Mouse (Mus musculus) spleen, adult 2 months (tissue): Measurements from ENCODE around the gene Plekha6. TPM values are rescaled to one million over a fixed set of nuclear protein-coding genes. Genes with fewer than 3 reads are reported as not detected.

Experiments
- DNase-seq, 2 experiments: peaks; one replicate each; pipeline versions ENCODE4 v3.0.0 to v3.0.0-alpha.2; 2012 to 2021; ENCODE audit warnings: low spot score in 2 of 2, low read depth in 1 of 2
- H3K27ac ChIP-seq: fragments of 200-500 bp; 2 replicates; pipeline ENCODE4 v1.5.1; 2012; ENCODE audit warnings: low read length, inconsistent platforms; ENCODE audit not compliant: insufficient read depth
- H3K27me3 ChIP-seq: fragments of 200-500 bp; 2 replicates; pipeline ENCODE4 v1.6.1; 2012; ENCODE audit warnings: mild to moderate bottlenecking, moderate library complexity, low read length, inconsistent platforms; ENCODE audit not compliant: control insufficient read depth, insufficient read depth
- H3K36me3 ChIP-seq: fragments of 200-500 bp; 2 replicates; pipeline ENCODE4 v1.6.1; 2012; ENCODE audit warnings: mild to moderate bottlenecking, low read length, inconsistent platforms; ENCODE audit not compliant: control insufficient read depth, insufficient read depth
- H3K4me1 ChIP-seq: fragments of 200-500 bp; 2 replicates; pipeline ENCODE4 v1.6.1; 2011; ENCODE audit warnings: inconsistent platforms; ENCODE audit not compliant: control insufficient read depth, insufficient read depth, insufficient read length
- H3K4me3 ChIP-seq: fragments of 200-500 bp; 2 replicates; pipeline ENCODE4 v1.5.1; 2011; ENCODE audit warnings: mild to moderate bottlenecking, inconsistent platforms; ENCODE audit not compliant: insufficient read depth, insufficient read length; ENCODE audit errors: extremely low read depth
- CTCF ChIP-seq: fragments of 200-500 bp; IDR thresholded peaks from 2 replicates; pipeline ENCODE4 v1.5.1; 2011; ENCODE audit warnings: mild to moderate bottlenecking, inconsistent platforms; ENCODE audit not compliant: insufficient read depth, insufficient read length, insufficient replicate concordance; ENCODE audit errors: extremely low read depth
- POLR2A ChIP-seq: fragments of 200-500 bp; IDR thresholded peaks from 2 replicates; pipeline ENCODE4 v1.6.1; 2011; ENCODE audit warnings: low read depth, low read length, inconsistent platforms
- WGBS: fragments of 180-500 bp; shearing (Covaris S2); methylation state at CpG from one replicate; pipeline ENCODE4 v1.1.7; 2018; 5-methylcytosine and 5-hydroxymethylcytosine counted together
- polyA plus RNA-seq: library from polyadenylated mRNA; depleted of rRNA; stranded (reverse); fragments of >200 nt; gene quantifications from 2 replicates; pipeline ENCODE4 v1.2.3, GENCODE M21; 2012; rRNA removed

The Plekha6 gene
- polyA plus RNA-seq, result 26.0 and 31.1 TPM in 2 replicates

DNA sequence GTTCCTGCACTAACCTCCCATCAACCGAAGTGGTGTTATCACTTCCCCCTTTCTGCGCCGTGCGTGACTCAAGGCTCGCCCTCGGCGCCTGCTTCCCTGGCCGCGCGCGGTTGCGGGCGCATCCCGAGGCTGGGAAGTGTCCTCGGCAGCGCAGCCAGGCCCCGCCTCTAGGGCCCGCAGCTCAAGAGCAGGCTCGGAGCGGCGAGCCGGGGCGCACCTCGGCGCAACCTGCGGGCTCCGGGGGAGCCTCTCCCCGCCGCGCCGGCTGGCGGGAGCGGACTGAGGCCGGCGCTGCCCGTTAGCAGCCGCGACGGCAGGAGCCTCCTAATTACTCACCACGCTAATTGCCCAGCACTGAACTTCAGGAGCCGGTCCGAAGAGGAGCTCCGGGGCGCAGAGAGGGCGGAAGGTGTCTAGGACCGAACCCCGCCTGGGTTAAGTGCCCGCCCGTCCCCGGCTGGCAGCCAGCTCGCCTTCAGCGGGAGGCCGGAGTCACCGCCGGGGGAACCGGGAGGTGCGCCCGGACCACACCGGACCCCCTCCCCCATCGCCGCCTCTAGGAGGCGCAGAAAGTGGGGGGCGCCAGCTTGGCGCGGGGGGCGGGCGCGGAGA is at the start of gene Plekha6:
Gene Plekha6 (plus strand): TSS at position 391 of the 612 bp plus-strand sequence.
- no peak for TF ChIP-seq CTCF
- TF ChIP-seq POLR2A, result no peak
- DNase-seq, result no peak
- Histone ChIP-seq H3K27ac (no peak within 1 kb of the TSS), H3K4me3 (peak within 1 kb of the TSS; percentile 60), H3K4me1 (peaks cover 12% of the 10 kb centered on the region), H3K36me3 (no peaks in the 10 kb centered on the region), H3K27me3 (peaks cover 13% of the 10 kb centered on the region)
- under 1% methylated on average over 62 of the region's 68 CpGs for WGBS

DNA sequence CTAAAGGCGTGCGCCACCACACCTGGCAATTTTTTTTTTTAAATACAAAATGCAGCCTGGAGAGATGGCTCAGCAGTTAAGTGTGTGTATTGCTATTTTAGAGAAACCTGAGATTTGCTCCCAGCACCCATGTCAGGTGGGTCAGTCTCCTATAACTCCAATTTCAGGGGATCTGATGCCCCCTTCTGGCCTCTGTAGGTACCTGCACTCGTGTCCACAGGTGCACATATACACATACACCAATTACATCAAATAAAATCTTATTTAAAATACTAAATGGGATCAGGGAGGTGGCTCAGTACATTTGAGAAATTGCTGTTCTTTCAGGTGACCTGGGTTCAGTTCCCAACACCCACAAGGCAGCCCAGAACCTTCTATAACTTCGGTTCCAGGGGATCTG is 47.9 kb upstream of the Plekha6 start:
- H3K27me3 ChIP-seq, result no peaks in the 10 kb centered on the region
- no peak for DNase-seq
- WGBS, result 94% methylated on average over 4 of the region's 4 CpGs
- no peak overlapping the region for H3K27ac ChIP-seq
- H3K4me1 ChIP-seq, result no peaks in the 10 kb centered on the region
- TF ChIP-seq CTCF (no peak), POLR2A (no peak)
- H3K4me3 ChIP-seq, result no peak overlapping the region
- no peaks in the 10 kb centered on the region for H3K36me3 ChIP-seq

GRCm38 (mm10) chr1:133118127-133118526 is 45.9 kb upstream of the Plekha6 start:
- no peaks in the 10 kb centered on the region for H3K4me1 ChIP-seq
- no peak for DNase-seq
- WGBS, result 82% methylated on average over 5 of the region's 5 CpGs
- TF ChIP-seq POLR2A, result no peak
- TF ChIP-seq CTCF, result no peak
- no peak overlapping the region for H3K4me3 ChIP-seq
- no peak overlapping the region for H3K27ac ChIP-seq
- no peaks in the 10 kb centered on the region for H3K36me3 ChIP-seq
- H3K27me3 ChIP-seq, result no peaks in the 10 kb centered on the region

DNA sequence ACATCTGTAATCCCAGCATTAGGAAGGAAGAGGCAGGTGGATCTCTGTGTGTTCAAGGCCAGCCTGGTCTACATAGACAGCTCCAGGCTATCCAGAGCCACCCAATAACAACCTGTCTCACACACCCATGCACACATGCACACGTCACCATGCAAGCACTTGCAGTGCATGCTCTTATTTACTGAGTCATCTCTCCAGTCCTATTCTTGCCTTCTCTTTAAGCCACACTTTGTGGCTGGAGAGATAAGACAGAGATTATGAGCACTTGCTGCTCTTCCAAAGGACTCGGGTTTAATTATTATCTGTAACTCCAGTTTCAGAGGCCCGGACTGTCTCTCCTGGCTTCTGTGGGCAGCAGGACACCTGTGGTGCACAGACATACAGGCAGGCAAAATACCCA is 45.2 kb upstream of the Plekha6 start:
- no peak overlapping the region for H3K4me3 ChIP-seq
- 84% methylated on average over 3 of the region's 3 CpGs for WGBS
- no peaks in the 10 kb centered on the region for H3K36me3 ChIP-seq
- H3K4me1 ChIP-seq, result no peaks in the 10 kb centered on the region
- no peak overlapping the region for H3K27ac ChIP-seq
- H3K27me3 ChIP-seq, result no peaks in the 10 kb centered on the region
- TF ChIP-seq POLR2A, result no peak
- TF ChIP-seq CTCF, result no peak
- no peak for DNase-seq

DNA sequence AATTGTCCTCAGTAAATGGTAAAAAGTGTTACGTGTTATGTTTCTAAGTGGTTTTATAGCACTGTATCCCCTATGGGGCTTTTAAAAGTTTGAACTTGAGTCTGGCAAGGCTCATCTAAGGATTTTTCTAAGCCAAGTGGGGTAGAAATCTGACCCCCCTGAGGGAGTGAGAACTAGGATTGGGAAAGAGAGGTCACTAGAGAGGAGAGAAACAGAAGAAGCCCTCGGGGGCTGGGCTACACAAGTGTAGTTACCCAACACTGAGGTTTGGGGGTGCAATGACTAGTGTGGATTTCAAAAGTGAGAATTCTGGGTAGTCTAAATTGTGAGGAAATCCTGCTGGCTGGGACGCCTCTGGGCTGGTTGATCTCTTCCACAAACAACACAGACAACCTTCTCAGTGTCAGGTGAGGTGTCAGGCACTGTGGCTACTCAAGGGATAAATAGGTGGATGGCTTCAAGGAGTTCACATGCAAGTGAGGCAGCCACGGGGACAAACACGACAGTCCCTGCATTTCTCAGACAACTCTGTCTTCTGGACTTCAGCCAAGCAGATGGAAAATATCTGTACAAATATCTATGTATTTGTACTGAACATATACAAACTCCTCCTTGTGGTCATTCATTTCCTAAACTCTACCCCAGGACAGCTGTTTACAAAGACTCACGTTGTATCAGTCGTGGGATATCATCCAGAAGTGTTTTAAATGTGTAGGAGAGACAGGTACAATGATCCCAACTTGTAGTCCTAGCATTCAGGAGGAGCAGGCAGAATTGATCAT is 43.9 kb upstream of the Plekha6 start:
- DNase-seq, result no peak
- no peak overlapping the region for H3K27ac ChIP-seq
- TF ChIP-seq CTCF (no peak), POLR2A (no peak)

DNA sequence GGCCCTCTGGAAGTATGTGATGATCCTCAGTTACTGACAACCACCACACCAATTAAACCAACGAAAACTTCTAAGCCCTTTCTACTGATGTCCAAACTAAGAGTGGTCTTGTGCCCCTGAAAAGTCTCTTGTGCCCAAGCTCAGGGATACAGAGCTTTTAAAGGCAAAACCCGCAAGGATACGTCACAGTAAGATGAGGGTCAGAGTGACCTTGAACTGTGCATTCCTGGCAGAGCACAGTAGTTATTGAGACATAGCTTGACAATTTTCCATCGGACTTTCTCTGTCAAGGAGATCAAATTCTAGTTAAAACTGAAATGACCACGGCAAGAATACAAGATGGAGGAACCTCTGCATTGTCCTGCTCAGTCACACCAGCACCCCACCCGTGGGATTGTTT is 42.8 kb upstream of the Plekha6 start:
- no peak overlapping the region for H3K27ac ChIP-seq
- WGBS, result 74% methylated on average over 6 of the region's 6 CpGs
- no peak for TF ChIP-seq CTCF
- TF ChIP-seq POLR2A, result no peak
- no peaks in the 10 kb centered on the region for H3K36me3 ChIP-seq
- no peaks in the 10 kb centered on the region for H3K27me3 ChIP-seq
- no peak overlapping the region for H3K4me3 ChIP-seq
- DNase-seq, result no peak
- H3K4me1 ChIP-seq, result no peaks in the 10 kb centered on the region

More for the DNA sequence above, 43.9 kb upstream of the Plekha6 start:
- Histone ChIP-seq H3K4me3 (no peak overlapping the region), H3K27me3 (no peaks in the 10 kb centered on the region), H3K4me1 (no peaks in the 10 kb centered on the region), H3K36me3 (no peaks in the 10 kb centered on the region)
- 60% methylated on average over 7 of the region's 7 CpGs for WGBS

DNA sequence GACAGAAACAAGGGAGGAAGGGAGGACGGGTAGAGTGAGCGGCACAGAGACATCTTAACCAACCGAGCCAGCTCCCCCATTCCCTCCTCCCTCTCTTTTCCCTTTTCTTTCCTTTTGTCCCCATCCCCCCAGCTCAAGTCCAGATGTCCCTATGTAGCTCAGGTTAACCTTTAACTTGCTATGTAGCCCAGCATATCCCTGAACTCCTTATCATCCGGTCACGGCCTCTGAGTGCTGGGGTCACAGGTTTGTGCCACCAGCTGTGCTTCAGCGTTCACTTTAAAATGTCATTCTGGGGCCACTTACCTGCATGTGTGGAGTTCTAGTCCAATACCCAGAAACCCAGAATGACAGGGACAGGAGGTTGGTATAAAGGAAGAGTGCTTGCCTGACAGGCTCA is 39.9 kb upstream of the Plekha6 start:
- H3K4me1 ChIP-seq, result no peaks in the 10 kb centered on the region
- WGBS, result 96% methylated on average over 6 of the region's 6 CpGs
- no peak for DNase-seq
- no peaks in the 10 kb centered on the region for H3K27me3 ChIP-seq
- no peaks in the 10 kb centered on the region for H3K36me3 ChIP-seq
- H3K27ac ChIP-seq, result no peak overlapping the region
- no peak overlapping the region for H3K4me3 ChIP-seq
- TF ChIP-seq POLR2A (no peak), CTCF (no peak)
